8 mouse cellular contexts compared by ENCODE assay signal in the genomic region with DNA sequence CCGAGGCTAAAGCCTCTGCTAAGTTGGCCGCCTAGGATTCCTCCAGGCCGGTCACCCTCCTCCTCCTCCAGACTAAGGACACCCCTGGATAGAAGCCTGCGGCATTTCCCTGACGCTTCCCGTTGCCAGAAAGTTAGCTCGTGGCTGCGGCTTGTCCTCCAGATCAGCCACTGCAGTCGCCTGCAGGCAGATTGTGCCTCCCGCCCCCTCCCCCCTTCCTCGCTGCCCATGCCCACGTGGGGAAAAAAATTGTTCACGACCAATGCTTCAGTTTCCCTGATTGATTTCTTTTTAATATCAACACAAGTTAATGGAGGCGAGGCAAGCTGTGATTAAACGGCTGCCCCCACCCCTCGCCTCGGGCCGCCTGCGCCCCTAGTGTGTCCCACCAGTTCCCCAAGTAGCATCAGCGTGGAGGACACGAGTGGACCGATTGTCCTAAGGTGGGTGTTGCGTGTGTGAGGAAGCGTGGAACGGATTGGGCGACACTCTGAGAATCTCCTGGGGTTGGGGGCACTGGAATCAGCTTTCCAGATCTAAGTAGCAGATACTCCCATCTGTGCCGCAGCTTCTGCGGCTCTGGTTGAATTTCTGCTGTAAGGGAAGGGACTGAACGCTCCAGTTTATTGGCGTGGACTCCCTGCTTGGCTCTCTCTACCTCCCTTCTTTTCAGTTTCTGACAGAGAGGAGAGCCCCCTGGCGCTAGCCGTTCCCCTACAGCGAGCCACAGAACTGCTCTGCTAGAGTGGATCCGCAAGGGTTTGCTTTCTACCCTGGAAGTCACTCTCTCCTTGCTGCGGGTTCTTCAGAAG. TPM values are rescaled to one million over a fixed set of nuclear protein-coding genes. Genes with fewer than 3 reads are reported as not detected.
DNase-seq lines count a peak whose midpoint lies in the region; ATAC-seq and TF ChIP-seq lines count a peak whose summit lies in the region.

No protein-coding gene starts in this region.

- no peak for TF ChIP-seq POLR2A in bone marrow macrophage, adult 2 months (IDR thresholded peaks at IDR 0.05; ENCODE audit: borderline replicate concordance, low read depth, low read length)

- intact Hi-C loops in left cerebral cortex, adult 2 months (cut with DNase I), result loop anchor here (2.0 to 10.0 kb wide), 4 partner anchors 43 to 1653 kb away; no protein-coding TSS in a partner anchor

- peak; percentile 40 for TF ChIP-seq CTCF in left cerebral cortex, adult 2 months (IDR thresholded peaks at IDR 0.05)
- TF ChIP-seq CTCF in bone marrow macrophage, adult 2 months (IDR thresholded peaks at IDR 0.05; ENCODE audit: low read depth, low read length), result no peak

- peaks cover 33% of the 10 kb centered on the region for H3K4me1 ChIP-seq in bone marrow macrophage, adult 2 months (ENCODE audit: control insufficient read depth, insufficient read depth, low read length)

- peak overlapping the region; percentile 81 for H3K4me3 ChIP-seq in left cerebral cortex, adult 2 months
- peak overlapping the region; percentile 70 for H3K4me3 ChIP-seq in bone marrow macrophage, adult 2 months (ENCODE audit: insufficient read depth, low read length)

- peak overlapping the region; percentile 82 for H3K27ac ChIP-seq in left cerebral cortex, adult 2 months
- peak overlapping the region; percentile 99 for H3K27ac ChIP-seq in bone marrow macrophage, adult 2 months (ENCODE audit: insufficient read depth, low read depth, low read length)

- peak in 1 of 2 experiments; percentile 43 for DNase-seq in left cerebral cortex, adult 2 months (ENCODE audit: extremely low spot score in 1 of 2, low spot score in 2 of 2)
- DNase-seq in left cerebral cortex, adult 8-10 months (ENCODE audit: low spot score in 2 of 2), result no peak
- DNase-seq in gastrocnemius, postnatal 25 days, result peak; percentile 41
- DNase-seq in kidney, postnatal 10 days, result peak; percentile 80
- peak; percentile 82 for DNase-seq in lung, postnatal 10 days
- DNase-seq in right cerebral cortex, postnatal 4 days, result peak; percentile 70

- ATAC-seq in megakaryocyte-erythroid progenitor cell, adult 5-6 weeks (replicated peaks; ENCODE audit: low FRiP score, low TSS enrichment, poor library complexity, severe bottlenecking), result no peak

RNA-seq across cellular contexts. Expression of a gene that starts 4.2 kb away (rescaled TPM):
- 10 to 100 TPM; 32.8 to 34.7 TPM for total RNA-seq in left cerebral cortex, adult 2 months (2021)
- 10 to 100 TPM; 28.1 to 33.4 (median 29.6) TPM for total RNA-seq in left cerebral cortex, adult 8-10 months (2022)
- polyA plus RNA-seq in bone marrow macrophage, adult 2 months (2012; ENCODE audit: insufficient read depth, insufficient read length, missing spikeins), result 86.4 and 97.2 TPM in 2 replicates
- 1 to 10 TPM; 4.5 to 6.0 TPM for total RNA-seq in gastrocnemius, postnatal 25 days (2021)
- 0.05 and 0.17 TPM in 2 replicates for total RNA-seq in megakaryocyte-erythroid progenitor cell, adult 5-6 weeks (2014; fragmentation: Nextera tagmentation)
- total RNA-seq in megakaryocyte-erythroid progenitor cell, adult 5-6 weeks (2017), result 0.34 TPM in 1 of 2 replicates, not detected in the other

Comparison
In these comparisons a context has a peak if more than half of its experiments do, and no peak if none do; other contexts are left out.
1. DNase-seq: peak in gastrocnemius, postnatal 25 days (single experiment), kidney, postnatal 10 days (single experiment), lung, postnatal 10 days (single experiment) and right cerebral cortex, postnatal 4 days (single experiment); none in left cerebral cortex, adult 8-10 months (0 of 2).
2. RNA of a gene that starts 4.2 kb away (total RNA-seq): 32.8 to 34.7 TPM in left cerebral cortex, adult 2 months, 28.1 to 33.4 TPM in left cerebral cortex, adult 8-10 months and 4.5 to 6.0 TPM in gastrocnemius, postnatal 25 days; 0.05 to 0.34 TPM in megakaryocyte-erythroid progenitor cell, adult 5-6 weeks; every median in the first group is over 4 times any median in the second.